Mouse (Mus musculus) 3134 (cell line): ENCODE measurements around the gene Gpatch8.
A peak's percentile ranks its signal among the peaks of the same experiment; 100 is the strongest.

Experiments used
- DNase-seq: peaks from one replicate; pipeline ENCODE4 v3.0.0-alpha.2; 2011; ENCODE audit warnings: low spot score; ENCODE audit not compliant: insufficient read length; ENCODE audit errors: extremely low read depth

Gene Gpatch8

GRCm38 (mm10) chr11:102556031-102556715, at the start of gene Gpatch8:
Gene Gpatch8 (minus strand): TSS chr11:102556392.
- DNase-seq: peak; percentile 99

GRCm38 (mm10) chr11:102604777-102605552, 48.8 kb upstream of the Gpatch8 start:
- peak; percentile 73 for DNase-seq

- peak; percentile 92 for DNase-seq
Observed at GRCm38 (mm10) chr11:102604010-102604584, 47.9 kb upstream of the Gpatch8 start, which contains the start of gene Fzd2. Gene Fzd2 (plus strand): TSS chr11:102604396.

- DNase-seq: peak; percentile 71
Observed at GRCm38 (mm10) chr11:102603496-102603850, 47.3 kb upstream of the Gpatch8 start.

- DNase-seq: no peak
Observed at GRCm38 (mm10) chr11:102602816-102603495, 46.8 kb upstream of the Gpatch8 start.

- no peak for DNase-seq
Observed at GRCm38 (mm10) chr11:102599912-102600311, 43.7 kb upstream of the Gpatch8 start.

- no peak for DNase-seq
Observed at GRCm38 (mm10) chr11:102595341-102595820, 39.2 kb upstream of the Gpatch8 start.

GRCm38 (mm10) chr11:102587554-102587953, 31.4 kb upstream of the Gpatch8 start:
- DNase-seq: no peak

GRCm38 (mm10) chr11:102586445-102587130, 30.4 kb upstream of the Gpatch8 start:
- DNase-seq: no peak

- DNase-seq: no peak
Observed at GRCm38 (mm10) chr11:102582736-102583135, 26.5 kb upstream of the Gpatch8 start.

- DNase-seq: peak; percentile 79
Observed at GRCm38 (mm10) chr11:102582016-102582610, 25.9 kb upstream of the Gpatch8 start.

GRCm38 (mm10) chr11:102581281-102582015, 25.3 kb upstream of the Gpatch8 start:
- DNase-seq: no peak

- no peak for DNase-seq
Observed at GRCm38 (mm10) chr11:102580034-102580330, 23.8 kb upstream of the Gpatch8 start.

- no peak for DNase-seq
Observed at GRCm38 (mm10) chr11:102579165-102580033, 23.2 kb upstream of the Gpatch8 start, which contains the start of gene Gm11627. Gene Gm11627 (minus strand): TSS chr11:102579461.

- peak; percentile 73 for DNase-seq
Observed at GRCm38 (mm10) chr11:102578341-102579118, 22.3 kb upstream of the Gpatch8 start.

GRCm38 (mm10) chr11:102576050-102576754, 20.0 kb upstream of the Gpatch8 start:
- peak; percentile 67 for DNase-seq

GRCm38 (mm10) chr11:102575034-102575433, 18.8 kb upstream of the Gpatch8 start:
- no peak for DNase-seq
